Mouse (Mus musculus) limb, embryonic 11.5 days (tissue): ENCODE data around the gene Ngef. TPM values are rescaled to one million over a fixed set of nuclear protein-coding genes. Genes with fewer than 3 reads are reported as not detected.
A peak's percentile ranks its signal among the peaks of the same experiment; 100 is the strongest.

Experiments used
- ATAC-seq: fragments of 200-750 bp; cut with Nextera tagmentation; 2 replicates; pipeline ENCODE4 v1.8.0; 2017; ENCODE audit warnings: low read depth; ENCODE audit not compliant: insufficient number of reproducible peaks, low FRiP score, low TSS enrichment
- DNase-seq: peaks from one replicate; pipeline ENCODE4 v3.0.0-alpha.2; 2015; ENCODE audit warnings: low spot score
- H3K27ac ChIP-seq: fragments of 300-500 bp; sonication (generic); replicated peaks from 2 replicates; pipeline ENCODE4 v1.5.1; 2014; ENCODE audit warnings: low read depth, mild to moderate bottlenecking, low read length
- H3K27me3 ChIP-seq: fragments of 300-500 bp; sonication (generic); 2 replicates; pipeline ENCODE4 v1.6.1; 2014; ENCODE audit warnings: mild to moderate bottlenecking, low read length, mixed read lengths; ENCODE audit not compliant: control insufficient read depth, insufficient read depth
- H3K36me3 ChIP-seq: fragments of 300-500 bp; sonication (generic); 2 replicates; pipeline ENCODE4 v1.6.1; 2014; ENCODE audit warnings: mild to moderate bottlenecking, low read length, moderate library complexity, mixed read lengths; ENCODE audit not compliant: control insufficient read depth, insufficient read depth
- H3K4me1 ChIP-seq: fragments of 300-500 bp; sonication (generic); 2 replicates; pipeline ENCODE4 v1.6.1; 2014; ENCODE audit warnings: low read length, mixed read lengths; ENCODE audit not compliant: control insufficient read depth, insufficient read depth
- H3K4me2 ChIP-seq: fragments of 300-500 bp; sonication (generic); 2 replicates; pipeline ENCODE4 v1.6.1; 2014; ENCODE audit warnings: low read depth, mild to moderate bottlenecking, moderate library complexity; ENCODE audit not compliant: severe bottlenecking
- H3K4me3 ChIP-seq: fragments of 300-500 bp; sonication (generic); 2 replicates; pipeline ENCODE4 v1.5.1; 2014; ENCODE audit warnings: low read depth, low read length
- H3K9ac ChIP-seq: fragments of 300-500 bp; sonication (generic); 2 replicates; pipeline ENCODE4 v1.6.1; 2014; ENCODE audit warnings: mild to moderate bottlenecking, low read length
- H3K9me3 ChIP-seq: fragments of 300-500 bp; sonication (generic); 2 replicates; pipeline ENCODE4 v1.6.1; 2016; ENCODE audit warnings: low read length; ENCODE audit not compliant: control insufficient read depth
- WGBS: fragments of 180-500 bp; shearing (Covaris S2); extraction: QIAGEN DNeasy Blood & Tissue Kit; methylation state at CpG from one replicate; pipeline ENCODE4 v1.1.7; 2014; 5-methylcytosine and 5-hydroxymethylcytosine counted together
- polyA plus RNA-seq: library from polyadenylated mRNA; unstranded; fragments of >200 nt; fragmentation: Nextera tagmentation; extraction: Ambion mirVana; gene quantifications from 2 replicates; pipeline ENCODE4 v1.2.1, GENCODE M21; 2014

Gene Ngef
- polyA plus RNA-seq, 1 experiment from 2014 or later, result 0.16 TPM

DNA sequence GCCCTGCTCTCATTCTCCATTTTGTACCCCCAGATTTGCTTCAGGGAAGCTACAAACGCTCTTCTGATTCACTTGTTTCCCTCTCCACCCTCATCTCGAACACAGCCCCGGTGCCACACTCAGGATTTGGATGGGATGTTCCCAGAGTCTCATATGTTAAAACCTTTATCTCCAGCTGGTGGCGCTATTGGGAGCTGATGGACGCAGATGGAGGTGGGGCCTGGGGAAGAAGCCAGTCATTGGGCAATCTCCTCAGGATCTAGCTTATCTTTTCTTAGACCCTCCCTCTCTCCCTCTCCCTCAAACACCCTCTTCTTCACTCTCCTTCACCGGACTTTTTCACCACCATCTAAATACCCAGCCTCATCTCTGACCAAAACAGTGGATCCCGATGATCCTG lies 32.1 kb downstream of the Ngef start:
- no peaks in the 10 kb centered on the region for H3K36me3 ChIP-seq
- H3K4me1 ChIP-seq, result no peaks in the 10 kb centered on the region
- no peaks in the 10 kb centered on the region for H3K27me3 ChIP-seq
- no peak overlapping the region for H3K27ac ChIP-seq
- WGBS, result 31% methylated on average over 7 of the region's 7 CpGs
- H3K4me3 ChIP-seq, result no peak overlapping the region
- DNase-seq (no peak), ATAC-seq (no peak)
- no peaks in the 10 kb centered on the region for H3K9me3 ChIP-seq
- no peak overlapping the region for H3K9ac ChIP-seq
- no peak overlapping the region for H3K4me2 ChIP-seq

DNA sequence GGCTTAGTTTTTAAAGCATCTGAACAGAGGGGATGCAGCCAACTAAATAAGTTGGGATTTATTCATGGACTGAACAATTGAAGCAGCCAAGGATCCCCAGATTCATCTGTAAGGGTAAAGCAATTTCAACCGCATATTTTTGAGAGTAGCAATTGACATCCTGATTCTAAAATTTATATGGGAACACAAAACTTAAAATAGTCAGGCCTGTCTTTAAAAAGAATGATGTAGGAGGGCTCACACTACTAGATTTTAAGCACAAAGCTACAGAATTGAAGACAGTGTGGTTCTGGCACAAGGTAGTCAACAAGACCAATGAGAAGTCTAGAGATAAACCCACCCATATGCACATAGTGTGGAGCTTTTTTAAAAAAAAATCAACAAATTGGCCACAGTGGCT lies 36.7 kb downstream of the Ngef start:
- H3K9ac ChIP-seq, result no peak overlapping the region
- H3K9me3 ChIP-seq, result no peaks in the 10 kb centered on the region
- H3K4me2 ChIP-seq, result no peak overlapping the region
- ATAC-seq (no peak), DNase-seq (no peak)
- WGBS, result 100% methylated on average over 1 of the region's 1 CpGs
- H3K4me3 ChIP-seq, result no peak overlapping the region
- H3K27ac ChIP-seq, result no peak overlapping the region
- no peaks in the 10 kb centered on the region for H3K4me1 ChIP-seq
- H3K27me3 ChIP-seq, result no peaks in the 10 kb centered on the region
- H3K36me3 ChIP-seq, result no peaks in the 10 kb centered on the region

DNA sequence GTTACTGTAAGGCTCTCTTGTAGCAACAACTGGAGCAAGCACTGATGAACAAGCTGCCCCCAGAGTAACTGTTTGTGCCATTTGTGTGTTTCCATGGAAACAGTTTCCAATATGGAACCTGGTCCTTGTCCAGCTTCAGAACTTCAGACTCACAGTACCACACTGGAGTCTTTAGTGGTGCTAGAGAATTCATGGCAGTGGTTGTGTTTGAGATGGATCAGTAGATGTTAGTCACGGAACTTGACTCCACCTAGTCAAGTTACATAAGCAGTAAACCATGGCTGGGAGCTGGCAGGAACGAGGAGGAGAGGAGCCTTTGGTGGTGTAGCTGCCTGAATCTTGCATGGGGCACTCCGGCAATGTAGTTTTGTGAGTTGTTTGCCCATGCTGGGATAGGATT lies 39.6 kb downstream of the Ngef start:
- ATAC-seq (no peak), DNase-seq (no peak)
- H3K36me3 ChIP-seq, result no peaks in the 10 kb centered on the region
- H3K4me2 ChIP-seq, result no peak overlapping the region
- no peak overlapping the region for H3K27ac ChIP-seq
- 77% methylated on average over 3 of the region's 3 CpGs for WGBS
- H3K27me3 ChIP-seq, result no peaks in the 10 kb centered on the region
- H3K4me1 ChIP-seq, result no peaks in the 10 kb centered on the region
- H3K9me3 ChIP-seq, result no peaks in the 10 kb centered on the region
- no peak overlapping the region for H3K4me3 ChIP-seq
- no peak overlapping the region for H3K9ac ChIP-seq

DNA sequence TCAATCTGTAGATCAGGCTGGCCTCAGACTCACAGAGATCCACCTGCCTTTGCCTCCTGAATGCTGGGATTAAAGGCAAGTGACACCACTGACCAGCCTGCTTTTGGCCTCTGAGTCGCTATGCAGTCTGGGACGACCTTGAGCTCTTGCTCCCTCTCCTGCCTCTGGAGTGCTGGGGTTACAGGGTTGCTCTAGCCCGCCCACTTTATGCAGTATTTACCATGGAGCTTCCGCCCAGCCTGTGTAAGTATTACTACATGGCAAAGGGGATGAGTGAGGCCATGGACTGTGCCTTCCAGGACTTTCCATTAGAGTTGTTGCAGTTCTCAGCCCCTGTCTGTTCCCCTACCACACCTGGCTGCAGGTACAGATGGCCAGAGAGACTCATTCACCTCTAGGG lies 41.3 kb downstream of the Ngef start:
- 76% methylated on average over 4 of the region's 4 CpGs for WGBS

DNA sequence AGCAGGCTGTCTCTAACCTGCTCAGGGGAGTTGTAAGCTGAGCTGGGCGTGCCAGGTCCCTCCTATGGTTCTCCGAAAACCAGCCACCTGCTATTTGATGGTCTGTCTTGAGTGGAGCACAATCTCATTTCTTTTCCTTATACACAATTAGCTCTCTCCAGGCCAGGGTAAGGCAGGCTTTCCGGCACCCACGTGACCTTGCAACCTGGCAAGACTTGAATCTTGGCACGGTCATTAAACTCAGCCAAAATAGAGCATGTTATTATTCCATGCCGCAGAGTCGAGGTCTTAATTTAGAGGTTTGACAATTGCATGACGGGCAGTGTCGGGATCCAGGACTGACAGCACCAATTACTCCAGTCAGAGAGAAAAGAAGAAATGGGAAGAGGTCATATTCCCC lies 46.5 kb downstream of the Ngef start:
- DNase-seq, result no peak
- WGBS, result 79% methylated on average over 9 of the region's 9 CpGs
- Histone ChIP-seq H3K27me3 (no peaks in the 10 kb centered on the region), H3K36me3 (no peaks in the 10 kb centered on the region), H3K4me2 (no peak overlapping the region), H3K4me3 (no peak overlapping the region), H3K27ac (no peak overlapping the region), H3K9me3 (no peaks in the 10 kb centered on the region), H3K4me1 (no peaks in the 10 kb centered on the region), H3K9ac (no peak overlapping the region)
- no peak for ATAC-seq

More for the DNA sequence above, 41.3 kb downstream of the Ngef start:
- H3K9ac ChIP-seq, result no peak overlapping the region
- no peaks in the 10 kb centered on the region for H3K9me3 ChIP-seq
- no peaks in the 10 kb centered on the region for H3K4me1 ChIP-seq
- ATAC-seq (no peak), DNase-seq (no peak)
- H3K27me3 ChIP-seq, result no peaks in the 10 kb centered on the region
- H3K4me3 ChIP-seq, result no peak overlapping the region
- H3K4me2 ChIP-seq, result no peak overlapping the region
- H3K36me3 ChIP-seq, result no peaks in the 10 kb centered on the region
- H3K27ac ChIP-seq, result no peak overlapping the region

DNA sequence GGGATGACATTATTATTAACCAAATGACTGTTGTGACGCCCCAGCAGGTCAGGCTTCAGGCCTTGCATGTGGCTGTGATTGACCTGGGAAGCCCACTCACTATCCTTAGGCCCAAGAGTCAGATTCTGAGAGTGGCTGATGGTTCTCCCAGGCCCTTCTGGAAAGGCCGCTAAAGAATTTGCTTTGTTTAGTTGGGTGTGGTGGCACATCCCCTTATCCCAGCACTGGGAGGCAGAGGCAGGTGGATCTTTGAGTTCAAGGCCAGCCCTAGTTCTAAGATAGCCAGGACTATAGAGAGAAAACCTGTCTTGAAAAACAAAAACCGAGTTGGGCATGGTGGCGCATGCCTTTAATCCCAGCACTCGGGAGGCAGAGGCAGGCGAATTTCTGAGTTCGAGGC lies 48.6 kb downstream of the Ngef start:
- H3K4me1 ChIP-seq, result no peaks in the 10 kb centered on the region
- H3K36me3 ChIP-seq, result no peaks in the 10 kb centered on the region
- no peak overlapping the region for H3K27ac ChIP-seq
- no peaks in the 10 kb centered on the region for H3K9me3 ChIP-seq
- DNase-seq (no peak), ATAC-seq (no peak)
- H3K9ac ChIP-seq, result no peak overlapping the region
- 89% methylated on average over 7 of the region's 7 CpGs for WGBS
- no peak overlapping the region for H3K4me2 ChIP-seq
- H3K27me3 ChIP-seq, result no peaks in the 10 kb centered on the region
- no peak overlapping the region for H3K4me3 ChIP-seq

DNA sequence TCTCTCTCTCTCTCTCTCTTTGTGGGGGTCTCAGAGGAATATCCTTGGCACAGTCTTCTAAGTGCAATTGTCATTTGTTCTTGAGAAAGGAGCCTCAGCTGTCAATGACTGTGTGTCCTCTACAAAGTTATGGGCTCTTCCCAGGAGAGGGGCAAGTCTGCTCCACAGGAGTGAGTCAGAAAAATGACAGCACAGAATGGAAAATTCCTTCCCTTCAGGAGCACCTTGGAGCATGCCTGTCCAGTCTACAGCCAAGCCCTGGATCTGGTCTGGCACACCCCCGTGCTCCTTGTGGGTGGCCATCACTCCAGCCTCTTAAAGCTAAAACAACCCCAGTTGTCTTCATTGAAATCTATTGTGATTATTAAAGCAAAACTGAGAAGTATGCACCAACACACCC lies 52.1 kb downstream of the Ngef start:
- Histone ChIP-seq H3K27me3 (no peaks in the 10 kb centered on the region), H3K9ac (no peak overlapping the region), H3K4me2 (no peak overlapping the region), H3K9me3 (no peaks in the 10 kb centered on the region), H3K4me1 (no peaks in the 10 kb centered on the region), H3K4me3 (no peak overlapping the region), H3K36me3 (no peaks in the 10 kb centered on the region), H3K27ac (no peak overlapping the region)
- DNase-seq (no peak), ATAC-seq (no peak)
- WGBS, result 83% methylated on average over 1 of the region's 1 CpGs

DNA sequence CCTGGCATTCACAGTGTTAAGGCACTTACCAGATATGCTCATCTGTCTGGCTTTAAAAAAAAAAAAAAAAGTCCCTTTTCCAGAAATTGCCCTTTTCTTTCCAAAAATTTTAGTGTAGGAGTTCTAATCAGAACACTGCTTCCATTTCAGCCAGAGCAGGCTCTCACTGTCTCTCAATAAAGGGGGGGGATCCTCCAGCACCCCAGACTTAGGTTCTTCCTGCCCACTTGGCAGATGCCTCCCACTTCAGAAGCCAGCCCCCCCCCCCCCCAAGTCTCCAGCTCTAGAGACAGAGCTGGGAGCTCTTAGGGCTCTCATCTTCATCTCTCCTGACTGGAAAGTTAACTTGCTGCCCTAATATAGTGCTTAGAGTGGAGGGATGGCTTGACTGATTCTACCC lies 53.2 kb downstream of the Ngef start:
- no peak overlapping the region for H3K4me3 ChIP-seq
- DNase-seq (no peak), ATAC-seq (no peak)
- no peaks in the 10 kb centered on the region for H3K4me1 ChIP-seq
- H3K9me3 ChIP-seq, result no peaks in the 10 kb centered on the region
- H3K27ac ChIP-seq, result no peak overlapping the region
- no peaks in the 10 kb centered on the region for H3K27me3 ChIP-seq
- no peak overlapping the region for H3K4me2 ChIP-seq
- H3K36me3 ChIP-seq, result no peaks in the 10 kb centered on the region
- no peak overlapping the region; the same call in 1 of the 2 replicates for H3K9ac ChIP-seq

DNA sequence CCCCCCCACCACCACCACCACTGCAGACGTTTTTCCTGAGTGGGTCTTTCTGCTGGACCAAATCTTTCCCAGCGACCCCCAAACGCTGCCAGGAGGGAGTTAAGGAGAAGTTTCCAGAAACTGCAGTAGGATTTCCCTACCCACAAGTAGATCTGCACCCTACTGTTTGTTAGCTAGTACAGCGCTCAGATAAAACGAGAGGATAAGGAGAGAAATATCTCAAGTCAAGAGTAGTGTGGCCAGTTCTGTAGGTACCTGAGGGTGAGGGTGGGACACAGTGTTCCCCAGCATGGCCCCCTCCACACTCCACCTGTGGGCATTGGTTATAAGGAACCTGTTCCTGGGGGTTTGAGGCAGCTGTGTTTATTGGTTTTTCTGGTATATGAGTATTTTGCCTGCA lies 62.8 kb downstream of the Ngef start:
- no peak for DNase-seq
- H3K9me3 ChIP-seq, result no peaks in the 10 kb centered on the region
- 16% methylated on average over 5 of the region's 5 CpGs for WGBS
- ATAC-seq, result no peak
- no peak overlapping the region for H3K9ac ChIP-seq
- H3K4me2 ChIP-seq, result no peak overlapping the region
- H3K27ac ChIP-seq, result no peak overlapping the region
- H3K27me3 ChIP-seq, result peaks cover 40% of the 10 kb centered on the region
- peak overlapping the region; percentile 62 for H3K4me3 ChIP-seq
- H3K4me1 ChIP-seq, result peaks cover 6% of the 10 kb centered on the region
- H3K36me3 ChIP-seq, result no peaks in the 10 kb centered on the region
